Mouse (Mus musculus): ENCODE measurements at regions not wholly inside any gene's neighbourhood (a gene's known extent, or its start where the extent isn't known, plus 50 kb on each side); places are given as distances from the start of the nearest gene placed in this dataset.
"Not testable (repeated sequence)": the region's sequence is repeated elsewhere in the genome, so short reads cannot be mapped to it uniquely, and the experiment has no call there.

- H3K27me3 ChIP-seq: no peaks in the 10 kb centered on the region
Measured at GRCm38 (mm10) chr8:112283316-112283715, 268.5 kb upstream of the Gm6793 start.

DNA sequence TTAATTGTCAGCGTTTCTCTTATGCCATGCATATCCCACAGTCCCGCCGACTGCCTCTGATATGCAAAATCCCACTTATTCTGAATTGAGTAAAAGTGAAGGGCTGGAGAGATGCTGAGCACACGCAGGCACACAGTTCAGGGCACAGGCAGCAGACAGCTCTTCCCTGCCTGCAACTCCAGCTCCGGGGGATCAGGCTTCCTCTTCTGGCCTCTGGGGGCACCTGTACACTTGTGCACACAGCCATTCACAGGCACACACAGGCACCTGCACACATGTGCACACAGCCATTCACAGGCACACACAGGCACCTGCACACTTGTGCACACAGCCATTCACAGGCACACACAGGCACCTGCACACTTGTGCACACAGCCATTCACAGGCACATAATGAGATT, 254.8 kb upstream of the Gm6793 start:
- Histone ChIP-seq H3K27ac (no peak overlapping the region), H3K4me2 (replicated peaks) (peak overlapping the region; percentile 38), H3K9ac (no peak overlapping the region), H3K9me3 (replicated peaks) (no peaks in the 10 kb centered on the region), H3K4me1 (peaks cover 10% of the 10 kb centered on the region; the same call in 1 of the 2 replicates), H3K36me3 (no peaks in the 10 kb centered on the region), H3K4me3 (no peak overlapping the region), H3K27me3 (0 out of 2 replicates have a peak, but pooled peaks cover 2% of the 10 kb centered on the region)
- ATAC-seq (ENCODE audit: low FRiP score): peak; percentile 78
- 31% methylated on average over 5 of the region's 5 CpGs for WGBS

More at GRCm38 (mm10) chr8:112283316-112283715, 268.5 kb upstream of the Gm6793 start:
- no peak overlapping the region for H3K4me2 ChIP-seq (replicated peaks)
- H3K9ac ChIP-seq: no peak overlapping the region
- 90% methylated on average over 6 of the region's 6 CpGs for WGBS
- H3K27ac ChIP-seq: no peak overlapping the region
- ATAC-seq (ENCODE audit: low FRiP score): no peak
- H3K4me1 ChIP-seq: no peaks in the 10 kb centered on the region
- no peaks in the 10 kb centered on the region for H3K36me3 ChIP-seq
- no peak overlapping the region for H3K4me3 ChIP-seq
- H3K9me3 ChIP-seq (replicated peaks): no peaks in the 10 kb centered on the region; the same call in 1 of the 2 replicates

- no peak overlapping the region for H3K4me3 ChIP-seq
- H3K36me3 ChIP-seq: no peaks in the 10 kb centered on the region
- ATAC-seq (ENCODE audit: low FRiP score): peak; percentile 67
- H3K27me3 ChIP-seq: 0 out of 2 replicates have a peak, but pooled peaks cover 2% of the 10 kb centered on the region
- WGBS: 28% methylated on average over 8 of the region's 8 CpGs
- H3K4me1 ChIP-seq: peaks cover 10% of the 10 kb centered on the region; the same call in 1 of the 2 replicates
- H3K9ac ChIP-seq: no peak overlapping the region
- no peak overlapping the region for H3K27ac ChIP-seq
- H3K9me3 ChIP-seq (replicated peaks): no peaks in the 10 kb centered on the region
- peak overlapping the region; percentile 38 for H3K4me2 ChIP-seq (replicated peaks)
Measured at GRCm38 (mm10) chr8:112269214-112269566, 254.4 kb upstream of the Gm6793 start.

DNA sequence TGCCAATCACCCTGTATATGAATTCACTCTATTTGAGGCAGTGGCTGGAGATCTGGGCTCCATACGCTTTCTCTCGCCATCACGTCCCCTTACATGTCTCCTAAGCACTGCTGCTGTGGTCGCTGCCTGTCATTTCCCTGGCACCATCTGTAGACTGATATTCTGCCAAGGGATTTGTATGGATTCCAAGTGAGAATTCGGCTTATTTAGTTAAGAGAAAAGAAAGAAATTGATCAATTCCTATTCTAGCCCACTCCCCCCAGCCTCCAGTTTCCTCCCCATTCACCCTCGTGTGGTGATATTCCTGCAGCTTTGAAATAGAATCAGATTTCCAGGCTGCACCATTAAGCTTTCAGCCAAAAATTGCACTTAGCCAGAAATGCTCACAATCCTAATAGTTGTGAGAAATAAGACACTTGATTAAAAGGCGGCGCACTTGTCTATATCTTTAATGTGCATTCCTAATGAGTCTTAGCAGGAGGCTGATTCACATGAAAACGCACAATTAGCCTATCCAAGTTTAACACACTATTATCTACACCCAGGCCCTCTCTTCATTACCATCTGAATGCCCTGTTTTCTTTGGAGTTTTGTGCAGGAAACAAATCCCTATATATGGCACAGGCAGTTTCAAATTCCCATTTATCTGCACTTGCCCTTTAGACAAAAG, 253.8 kb upstream of the Gm6793 start:
- Histone ChIP-seq H3K4me1 (peaks cover 10% of the 10 kb centered on the region; the same call in 1 of the 2 replicates), H3K27me3 (0 out of 2 replicates have a peak, but pooled peaks cover 2% of the 10 kb centered on the region), H3K4me2 (replicated peaks) (peak overlapping the region; percentile 38), H3K9me3 (replicated peaks) (no peaks in the 10 kb centered on the region), H3K4me3 (no peak overlapping the region), H3K9ac (no peak overlapping the region), H3K27ac (peak overlapping the region; percentile 57), H3K36me3 (no peaks in the 10 kb centered on the region)
- peak; percentile 79 for ATAC-seq (ENCODE audit: low FRiP score)
- 32% methylated on average over 9 of the region's 9 CpGs for WGBS

DNA sequence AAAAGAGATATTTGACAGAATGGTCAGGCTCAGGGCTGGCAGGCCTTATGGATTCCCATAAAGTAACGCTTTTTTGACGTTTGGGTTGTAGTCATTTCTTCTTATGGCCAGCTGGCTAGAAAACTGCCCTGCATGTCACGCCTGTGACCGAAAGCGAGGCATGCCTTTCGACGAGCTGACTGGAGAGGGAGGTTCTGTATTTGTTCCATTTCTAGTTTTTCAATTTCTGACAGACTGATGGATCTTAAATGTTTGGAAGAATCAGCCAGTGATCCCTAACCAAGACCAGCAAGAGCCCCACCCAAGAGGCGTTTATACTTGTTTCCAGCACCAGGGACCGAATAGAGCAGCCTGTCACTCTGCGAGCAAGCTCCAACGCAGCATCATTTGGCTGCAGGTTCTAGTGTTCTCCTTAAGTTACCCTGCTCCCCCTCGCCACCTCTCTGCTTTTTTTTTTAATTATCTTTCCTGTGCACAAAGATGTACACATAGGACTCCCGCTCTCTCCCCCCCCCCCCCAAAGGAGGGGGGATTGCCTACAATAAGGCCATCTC, 243.2 kb upstream of the Gm6793 start:
- 37% methylated on average over 13 of the region's 13 CpGs for WGBS
- Histone ChIP-seq H3K27me3 (no peaks in the 10 kb centered on the region), H3K36me3 (no peaks in the 10 kb centered on the region), H3K9ac (no peak overlapping the region), H3K9me3 (replicated peaks) (no peaks in the 10 kb centered on the region), H3K27ac (no peak overlapping the region), H3K4me2 (replicated peaks) (peak overlapping the region; percentile 53), H3K4me1 (peaks cover 12% of the 10 kb centered on the region; the same call in 1 of the 2 replicates), H3K4me3 (peak overlapping the region; percentile 22)
- ATAC-seq (ENCODE audit: low FRiP score): 0 out of 2 replicates have a peak, but pooled peaks have one; percentile 29

DNA sequence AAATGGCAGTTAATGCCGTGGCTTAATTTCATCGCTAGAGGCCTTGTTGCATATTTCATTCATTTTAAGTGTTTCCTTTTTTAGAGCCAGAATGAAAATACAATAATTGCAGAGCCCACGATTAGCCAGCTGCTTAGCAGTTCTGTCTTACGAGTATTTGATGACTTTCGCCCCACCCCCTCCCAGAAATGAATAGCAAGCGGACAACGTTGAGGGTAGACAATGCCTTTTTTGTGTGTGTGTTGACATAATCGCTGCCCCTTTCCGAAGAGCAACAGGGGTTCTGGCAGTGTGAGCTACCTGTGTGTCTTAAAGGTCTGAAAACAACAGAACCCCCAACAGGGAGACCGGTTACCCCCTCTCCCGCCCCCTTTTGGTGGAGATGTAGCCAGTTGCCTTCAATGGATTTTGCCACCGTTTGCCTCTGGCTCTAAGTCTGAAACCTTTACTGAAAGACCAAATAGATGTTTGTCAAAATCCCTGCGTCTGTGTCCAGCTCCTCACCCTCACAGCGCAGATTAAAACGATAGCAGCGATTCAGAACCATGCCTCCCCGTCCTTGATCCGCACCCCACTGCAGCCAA, 242.6 kb upstream of the Gm6793 start:
- Histone ChIP-seq H3K9ac (no peak overlapping the region), H3K27me3 (no peaks in the 10 kb centered on the region), H3K4me1 (peaks cover 12% of the 10 kb centered on the region; the same call in 1 of the 2 replicates), H3K36me3 (no peaks in the 10 kb centered on the region), H3K4me2 (replicated peaks) (peak overlapping the region; percentile 53), H3K27ac (peak overlapping the region; percentile 31; the same call in 1 of the 2 replicates), H3K9me3 (replicated peaks) (no peaks in the 10 kb centered on the region), H3K4me3 (peak overlapping the region; percentile 22)
- 8% methylated on average over 18 of the region's 18 CpGs for WGBS
- ATAC-seq (ENCODE audit: low FRiP score): 0 out of 2 replicates have a peak, but pooled peaks have one; percentile 43

- H3K9ac ChIP-seq; H3K27me3 ChIP-seq; H3K4me1 ChIP-seq; H3K27ac ChIP-seq; H3K36me3 ChIP-seq; H3K9me3 ChIP-seq (replicated peaks); H3K4me2 ChIP-seq (replicated peaks); H3K4me3 ChIP-seq: not testable (repeated sequence)
- WGBS: 92% methylated on average over 2 of the region's 2 CpGs
- 0 out of 2 replicates have a peak, but pooled peaks have one; percentile 29 for ATAC-seq (ENCODE audit: low FRiP score)
Measured at GRCm38 (mm10) chr8:112246629-112247028, 231.8 kb upstream of the Gm6793 start.

DNA sequence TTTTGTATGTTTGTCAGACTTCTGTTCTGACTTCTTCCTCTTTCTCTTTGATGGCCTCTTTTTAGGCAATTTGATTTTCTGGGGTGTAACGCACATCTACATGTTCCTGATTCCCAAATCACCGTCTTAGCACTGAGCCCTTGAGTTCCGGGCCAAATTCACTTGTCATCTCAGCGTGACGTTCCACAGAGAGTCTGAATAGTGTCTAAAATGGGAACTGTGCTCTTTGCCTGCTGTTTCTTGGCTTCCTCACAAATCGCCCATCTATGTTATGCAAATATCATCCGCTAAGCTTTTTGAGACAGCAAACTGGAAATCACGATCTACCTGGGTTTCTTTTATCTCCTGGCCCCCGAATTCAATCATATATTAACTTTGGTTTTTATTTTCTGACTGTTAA, 223.8 kb upstream of the Gm6793 start:
- H3K9me3 ChIP-seq (replicated peaks): no peaks in the 10 kb centered on the region
- H3K4me1 ChIP-seq: no peaks in the 10 kb centered on the region
- whole genome bisulfite sequencing: 67% methylated on average over 9 of the region's 9 CpGs
- H3K27me3 ChIP-seq: no peaks in the 10 kb centered on the region
- no peak overlapping the region for H3K9ac ChIP-seq
- no peaks in the 10 kb centered on the region for H3K36me3 ChIP-seq
- ATAC-seq (ENCODE audit: low FRiP score): no peak
- no peak overlapping the region for H3K4me2 ChIP-seq (replicated peaks)
- no peak overlapping the region for H3K27ac ChIP-seq
- no peak overlapping the region for H3K4me3 ChIP-seq

DNA sequence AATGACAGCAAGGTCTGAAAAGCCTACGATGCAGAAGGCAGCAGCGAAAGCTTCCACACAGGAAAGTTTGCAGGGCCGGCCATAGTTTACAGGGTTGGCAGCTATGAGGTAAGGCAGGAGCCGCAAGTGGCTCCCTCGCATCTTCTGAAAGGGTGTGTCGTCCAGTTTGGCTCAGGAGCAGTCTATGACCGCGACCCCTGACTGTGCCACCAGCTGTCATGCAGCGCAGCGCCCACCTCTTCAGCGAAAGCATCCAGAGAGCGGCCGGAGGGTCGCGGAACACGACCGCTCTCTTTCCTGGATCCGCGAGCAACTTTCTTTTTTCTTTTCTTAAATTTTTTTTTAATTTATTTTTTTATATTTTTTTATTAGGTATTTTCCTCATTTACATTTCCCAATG, 221.9 kb upstream of the Gm6793 start:
- H3K36me3 ChIP-seq; ATAC-seq (ENCODE audit: low FRiP score); H3K27me3 ChIP-seq; H3K27ac ChIP-seq; H3K4me3 ChIP-seq; H3K9me3 ChIP-seq (replicated peaks); H3K9ac ChIP-seq; H3K4me2 ChIP-seq (replicated peaks); H3K4me1 ChIP-seq: not testable (repeated sequence)
- 92% methylated on average over 19 of the region's 19 CpGs for WGBS

GRCm38 (mm10) chr8:112219656-112220055, 204.8 kb upstream of the Gm6793 start:
- Histone ChIP-seq H3K9me3 (replicated peaks) (no peaks in the 10 kb centered on the region), H3K27me3 (no peaks in the 10 kb centered on the region), H3K9ac (no peak overlapping the region), H3K4me2 (replicated peaks) (no peak overlapping the region), H3K4me1 (no peaks in the 10 kb centered on the region), H3K27ac (no peak overlapping the region), H3K4me3 (no peak overlapping the region), H3K36me3 (no peaks in the 10 kb centered on the region)
- ATAC-seq (ENCODE audit: low FRiP score): no peak
- WGBS: 70% methylated on average over 6 of the region's 6 CpGs

DNA sequence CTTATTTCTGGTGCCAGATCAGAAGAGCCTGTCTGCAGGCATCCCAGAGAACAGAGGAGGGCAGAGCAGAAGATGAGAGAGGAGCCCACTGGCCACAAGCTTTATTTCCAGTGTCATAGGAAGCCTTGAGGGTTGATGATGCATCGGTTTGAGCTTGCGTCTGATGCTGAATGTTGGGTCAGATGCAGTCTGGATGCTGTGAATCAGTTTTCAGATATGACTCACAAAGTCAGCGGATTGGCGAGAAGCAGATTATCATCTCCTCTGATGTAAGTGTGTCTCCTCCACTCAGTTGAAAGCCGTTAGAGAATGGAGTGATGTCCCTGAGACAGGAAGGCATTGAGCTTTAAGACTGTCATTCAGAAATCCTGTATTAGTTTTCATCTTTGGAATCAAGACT, 197.3 kb upstream of the Gm6793 start:
- Histone ChIP-seq H3K27me3 (no peaks in the 10 kb centered on the region), H3K4me3 (no peak overlapping the region), H3K36me3 (no peaks in the 10 kb centered on the region), H3K4me2 (replicated peaks) (no peak overlapping the region), H3K27ac (no peak overlapping the region), H3K9ac (no peak overlapping the region), H3K9me3 (replicated peaks) (no peaks in the 10 kb centered on the region), H3K4me1 (no peaks in the 10 kb centered on the region)
- no peak for ATAC-seq (ENCODE audit: low FRiP score)
- WGBS: 94% methylated on average over 5 of the region's 5 CpGs

DNA sequence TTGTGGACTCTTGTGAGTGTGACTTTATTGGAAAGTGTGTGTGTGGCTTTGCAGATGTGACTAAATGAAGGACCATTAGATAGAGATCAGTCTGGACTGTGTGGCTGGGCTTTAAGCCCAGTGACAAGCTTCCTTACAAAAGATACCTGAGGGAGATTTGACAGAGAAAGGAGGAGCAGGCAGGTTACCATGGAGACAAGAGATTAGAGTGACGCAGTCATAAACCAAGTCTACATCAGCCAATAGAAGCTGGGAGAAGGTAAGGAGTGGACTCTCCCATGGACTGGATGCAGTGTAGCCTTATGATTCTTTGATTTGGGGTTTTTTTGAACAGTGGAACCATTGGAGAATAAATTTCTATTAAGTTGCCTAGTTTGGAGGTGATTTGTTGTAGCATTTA, 181.6 kb upstream of the Gm6793 start:
- H3K9ac ChIP-seq: no peak overlapping the region
- H3K27ac ChIP-seq: no peak overlapping the region
- 69% methylated on average over 1 of the region's 1 CpGs for WGBS
- H3K4me3 ChIP-seq: no peak overlapping the region
- no peak for ATAC-seq (ENCODE audit: low FRiP score)
- H3K9me3 ChIP-seq (replicated peaks): no peaks in the 10 kb centered on the region
- no peaks in the 10 kb centered on the region for H3K27me3 ChIP-seq
- H3K4me2 ChIP-seq (replicated peaks): no peak overlapping the region
- H3K36me3 ChIP-seq: no peaks in the 10 kb centered on the region
- H3K4me1 ChIP-seq: no peaks in the 10 kb centered on the region

Measured in hindbrain, embryonic 12.5 days (tissue).